Mouse (Mus musculus) cortical plate, adult 2 months (tissue): ENCODE results near the gene Clic4.

ENCODE experiments used
- CTCF ChIP-seq: fragments of 200-500 bp; IDR thresholded peaks from 2 replicates; pipeline ENCODE4 v1.5.1; 2011; ENCODE audit warnings: mild to moderate bottlenecking, control low read depth, low read length; ENCODE audit not compliant: insufficient read depth; ENCODE audit errors: extremely low read depth
- POLR2A ChIP-seq: fragments of 200-500 bp; IDR thresholded peaks from 2 replicates; pipeline ENCODE4 v1.6.1; 2011; ENCODE audit warnings: mild to moderate bottlenecking, low read length, control low read depth; ENCODE audit not compliant: insufficient read depth; ENCODE audit errors: extremely low read depth

DNA sequence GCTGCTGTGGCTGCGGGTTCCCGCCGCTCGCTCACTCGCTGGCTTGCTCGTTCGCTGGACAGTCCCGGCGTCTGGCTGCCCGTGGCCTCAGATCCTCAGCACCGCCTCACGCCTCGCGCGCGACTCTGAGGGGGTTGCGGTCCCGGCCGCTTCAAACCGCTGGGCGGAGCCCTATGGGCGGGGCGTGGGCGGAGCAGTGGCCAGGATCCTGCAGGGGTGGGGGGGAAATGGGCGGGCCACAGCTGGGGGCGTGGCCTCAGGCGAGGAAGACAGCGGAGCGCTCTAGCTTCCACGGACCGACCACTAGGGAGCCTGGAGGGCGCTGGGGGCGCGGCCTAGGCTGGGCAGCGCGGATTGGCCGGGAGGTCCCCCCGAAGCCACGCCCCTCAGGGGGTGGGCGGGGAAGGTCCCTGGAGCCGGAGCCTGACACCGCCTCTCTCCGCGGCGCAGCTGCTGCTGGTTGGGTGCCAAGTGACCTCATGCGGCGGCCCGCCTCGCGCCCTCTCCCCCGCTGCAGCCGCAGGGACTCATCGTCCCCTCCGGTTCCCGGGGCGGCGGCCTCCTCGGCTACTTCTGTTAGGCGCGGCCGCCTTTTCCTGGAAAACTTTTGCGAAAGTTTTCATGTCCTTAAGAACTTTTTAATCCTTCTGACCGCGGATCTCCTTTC, at the start of gene Clic4:
- peak; percentile 76 for TF ChIP-seq POLR2A
- TF ChIP-seq CTCF: no peak
